Mouse (Mus musculus): ENCODE measurements around the gene Cdipt. TPM values are rescaled to one million over a fixed set of nuclear protein-coding genes. Genes with fewer than 3 reads are reported as not detected.

Gene Cdipt
- polyA plus RNA-seq, 1 experiment from 2014 or later = 106 TPM

DNA sequence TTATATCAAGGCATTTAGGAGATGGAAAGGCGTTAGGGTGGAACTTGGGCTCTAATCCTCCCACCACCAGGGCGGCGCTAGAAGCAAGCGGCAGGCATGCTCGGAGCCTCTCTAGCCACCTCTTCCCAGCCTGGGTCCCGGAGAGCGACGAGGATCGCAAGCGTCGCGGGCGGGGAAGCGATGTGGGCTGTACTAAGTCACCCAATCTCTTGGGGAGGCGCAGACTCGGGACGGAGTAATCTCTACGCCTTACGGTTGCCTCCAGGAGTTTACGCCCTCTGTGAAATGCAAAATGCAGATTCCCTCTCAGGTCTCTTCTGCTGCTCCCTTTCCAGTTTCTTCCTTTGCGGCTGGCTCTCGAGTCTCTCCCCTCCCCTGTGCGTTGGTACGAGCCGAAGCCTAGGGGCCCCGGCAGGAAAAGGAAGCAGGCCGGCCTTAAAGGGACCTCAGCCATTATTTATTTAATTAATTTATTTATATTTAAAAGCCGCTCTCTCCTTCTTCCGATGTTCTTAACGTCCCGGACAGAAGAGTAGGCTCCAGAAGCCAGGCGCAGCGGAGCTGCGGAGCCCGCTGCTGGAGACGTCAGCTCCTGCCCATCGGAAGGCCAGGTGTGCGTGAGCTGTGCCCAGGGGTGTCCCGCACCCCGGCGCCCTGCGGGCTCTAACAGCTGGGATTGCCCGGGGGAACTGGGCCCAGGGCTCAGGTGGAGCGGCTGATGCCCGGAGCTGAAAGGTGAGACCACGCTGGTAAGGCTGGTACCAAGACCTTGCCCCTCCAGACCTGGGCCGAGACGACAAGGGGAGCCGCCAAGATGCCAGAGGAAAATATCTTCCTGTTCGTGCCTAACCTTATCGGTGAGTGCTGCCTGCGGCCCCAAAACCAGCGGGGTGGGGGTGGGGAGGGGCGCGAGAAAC, 494 bp downstream of the Cdipt start, which contains the start of gene Cdiptos:
Gene Cdiptos (minus strand): TSS at position 149 of the 917 bp plus-strand sequence.
- H3K4me3 ChIP-seq (replicated peaks) = peak within 1 kb of the TSS; percentile 99
- peak within 1 kb of the TSS; percentile 99 for H3K9ac ChIP-seq
- H3K4me1 ChIP-seq = peaks cover 19% of the 10 kb centered on the region
- H3K27me3 ChIP-seq = no peaks in the 10 kb centered on the region
- under 1% methylated on average over 55 of the region's 55 CpGs for WGBS
- peak within 1 kb of the TSS; percentile 78 for H3K4me2 ChIP-seq (replicated peaks)
- no peaks in the 10 kb centered on the region for H3K9me3 ChIP-seq (replicated peaks)
- H3K27ac ChIP-seq (replicated peaks) = peak within 1 kb of the TSS; percentile 98
- ATAC-seq (ENCODE audit: insufficient number of reproducible peaks, low FRiP score, low TSS enrichment, low read depth) = peak; percentile 92
- H3K36me3 ChIP-seq = peaks cover 32% of the 10 kb centered on the region

DNA sequence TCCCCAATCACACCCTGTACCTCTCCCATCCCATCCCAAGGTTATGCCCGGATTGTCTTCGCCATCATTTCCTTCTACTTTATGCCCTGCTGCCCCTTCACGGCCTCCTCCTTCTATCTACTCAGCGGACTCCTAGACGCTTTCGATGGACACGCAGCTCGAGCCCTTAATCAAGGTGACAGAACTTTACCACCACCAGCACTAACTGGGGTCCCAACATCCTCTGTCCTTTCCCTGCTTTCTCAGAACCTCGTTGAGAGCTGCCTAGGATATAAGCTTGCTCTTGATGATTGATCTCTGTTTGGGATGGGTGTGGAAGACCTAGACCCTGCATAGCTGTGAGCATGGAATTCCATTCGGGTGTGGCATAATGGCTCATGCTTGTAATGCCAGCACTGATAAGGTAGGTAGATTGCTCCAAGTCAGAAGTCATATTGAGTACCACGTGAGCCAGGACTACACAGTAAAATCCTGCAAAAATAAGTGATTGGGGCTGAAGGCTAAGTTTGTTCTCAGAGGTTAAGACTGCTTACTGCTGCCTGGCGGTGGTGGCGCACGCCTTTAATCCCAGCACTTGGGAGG, 1.3 kb downstream of the Cdipt start:
- no peaks in the 10 kb centered on the region for H3K9me3 ChIP-seq (replicated peaks)
- peaks cover 19% of the 10 kb centered on the region for H3K4me1 ChIP-seq
- peak overlapping the region; percentile 99 for H3K9ac ChIP-seq
- H3K27me3 ChIP-seq = no peaks in the 10 kb centered on the region
- H3K4me3 ChIP-seq (replicated peaks) = peak overlapping the region; percentile 99
- H3K27ac ChIP-seq (replicated peaks) = peak overlapping the region; percentile 98; the same call in 1 of the 2 replicates
- no peak for ATAC-seq (ENCODE audit: insufficient number of reproducible peaks, low FRiP score, low TSS enrichment, low read depth)
- peaks cover 33% of the 10 kb centered on the region for H3K36me3 ChIP-seq
- 24% methylated on average over 14 of the region's 14 CpGs for WGBS
- peak overlapping the region; percentile 78 for H3K4me2 ChIP-seq (replicated peaks)

GRCm38 (mm10) chr7:126978841-126979240, 3.1 kb downstream of the Cdipt start:
- WGBS = 93% methylated on average over 6 of the region's 6 CpGs
- ATAC-seq (ENCODE audit: insufficient number of reproducible peaks, low FRiP score, low TSS enrichment, low read depth) = no peak
- H3K4me1 ChIP-seq = peaks cover 19% of the 10 kb centered on the region

DNA sequence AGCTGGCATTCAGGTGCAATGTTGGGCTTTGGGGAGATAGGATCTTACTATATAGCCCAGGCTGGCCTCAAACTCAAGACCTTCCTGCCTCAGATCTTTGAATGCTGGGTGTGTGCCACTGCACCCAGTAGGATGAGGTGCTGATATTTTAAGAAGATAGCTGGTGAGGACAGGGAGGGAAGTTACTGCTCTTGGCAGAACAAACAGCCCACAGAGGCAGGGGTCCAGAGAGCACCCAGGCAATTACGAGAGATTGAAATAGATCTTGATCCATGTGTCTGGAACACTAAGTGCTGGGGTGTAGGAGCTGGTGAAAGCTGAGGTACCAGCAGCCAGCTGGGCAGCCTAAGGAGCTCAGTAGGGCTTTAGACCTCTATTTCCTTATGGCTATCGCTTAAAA, 5.9 kb downstream of the Cdipt start:
- Histone ChIP-seq H3K9ac (no peak overlapping the region), H3K9me3 (replicated peaks) (no peaks in the 10 kb centered on the region), H3K4me3 (replicated peaks) (no peak overlapping the region), H3K27ac (replicated peaks) (no peak overlapping the region), H3K4me2 (replicated peaks) (no peak overlapping the region), H3K4me1 (peaks cover 15% of the 10 kb centered on the region; the same call in 1 of the 2 replicates), H3K36me3 (peaks cover 33% of the 10 kb centered on the region), H3K27me3 (no peaks in the 10 kb centered on the region)
- WGBS = 88% methylated on average over 2 of the region's 2 CpGs
- ATAC-seq (ENCODE audit: insufficient number of reproducible peaks, low FRiP score, low TSS enrichment, low read depth) = no peak

More at GRCm38 (mm10) chr7:126978841-126979240, 3.1 kb downstream of the Cdipt start:
- no peak overlapping the region for H3K9ac ChIP-seq
- H3K4me3 ChIP-seq (replicated peaks) = no peak overlapping the region
- no peaks in the 10 kb centered on the region for H3K27me3 ChIP-seq
- H3K27ac ChIP-seq (replicated peaks) = no peak overlapping the region
- H3K36me3 ChIP-seq = peaks cover 33% of the 10 kb centered on the region
- no peak overlapping the region for H3K4me2 ChIP-seq (replicated peaks)
- no peaks in the 10 kb centered on the region for H3K9me3 ChIP-seq (replicated peaks)

DNA sequence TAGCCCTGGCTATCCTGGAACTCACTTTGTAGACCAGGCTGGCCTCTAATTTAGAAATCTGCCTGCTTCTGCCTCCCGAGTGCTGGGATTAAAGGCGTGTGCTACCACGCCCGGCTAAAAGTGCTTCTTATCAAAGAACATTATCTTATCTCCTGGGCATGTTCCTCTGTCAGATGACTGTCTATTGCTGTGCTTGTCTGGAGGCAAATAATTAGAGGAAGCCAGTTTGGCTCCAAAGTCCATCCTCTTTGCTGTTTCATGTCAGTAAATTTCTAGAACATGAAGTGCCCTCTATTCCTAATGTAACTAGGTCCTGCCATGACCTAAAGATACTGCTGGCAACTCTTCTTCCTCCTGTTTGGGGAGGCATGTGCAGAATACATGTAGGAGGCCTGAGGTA, 6.3 kb downstream of the Cdipt start:
- Histone ChIP-seq H3K9ac (no peak overlapping the region), H3K9me3 (replicated peaks) (no peaks in the 10 kb centered on the region), H3K27ac (replicated peaks) (no peak overlapping the region), H3K4me2 (replicated peaks) (no peak overlapping the region), H3K27me3 (no peaks in the 10 kb centered on the region), H3K4me3 (replicated peaks) (no peak overlapping the region), H3K36me3 (peaks cover 33% of the 10 kb centered on the region), H3K4me1 (peaks cover 12% of the 10 kb centered on the region; the same call in 1 of the 2 replicates)
- 81% methylated on average over 4 of the region's 4 CpGs for WGBS
- ATAC-seq (ENCODE audit: insufficient number of reproducible peaks, low FRiP score, low TSS enrichment, low read depth) = no peak

DNA sequence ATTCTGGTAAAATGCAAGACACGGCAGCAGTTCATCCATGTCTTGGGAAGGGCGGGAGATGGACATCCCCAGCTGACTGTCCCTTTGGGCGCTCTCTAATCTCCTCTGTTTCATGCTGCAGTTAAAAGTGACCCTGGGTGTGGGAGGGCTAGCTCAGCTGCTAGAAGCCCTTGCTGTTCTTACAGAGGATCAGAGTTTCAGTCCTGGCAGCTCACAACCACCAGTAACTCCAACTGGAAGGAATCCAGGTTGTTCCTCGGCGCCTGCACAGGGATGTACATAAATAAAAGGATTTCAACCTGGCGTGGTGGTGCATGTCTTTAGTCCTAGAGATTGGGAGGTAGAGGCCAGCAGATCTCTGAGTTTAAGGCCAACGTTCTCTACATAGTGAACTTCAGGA, 7.4 kb downstream of the Cdipt start:
- peaks cover 30% of the 10 kb centered on the region for H3K36me3 ChIP-seq
- no peak overlapping the region for H3K9ac ChIP-seq
- WGBS = 74% methylated on average over 7 of the region's 7 CpGs
- H3K4me1 ChIP-seq = 0 out of 2 replicates have a peak, but pooled peaks cover 5% of the 10 kb centered on the region
- H3K27me3 ChIP-seq = no peaks in the 10 kb centered on the region
- no peak overlapping the region for H3K27ac ChIP-seq (replicated peaks)
- ATAC-seq (ENCODE audit: insufficient number of reproducible peaks, low FRiP score, low TSS enrichment, low read depth) = no peak
- no peaks in the 10 kb centered on the region for H3K9me3 ChIP-seq (replicated peaks)
- no peak overlapping the region for H3K4me2 ChIP-seq (replicated peaks)
- no peak overlapping the region for H3K4me3 ChIP-seq (replicated peaks)

- Histone ChIP-seq H3K27me3 (no peaks in the 10 kb centered on the region), H3K4me1 (no peaks in the 10 kb centered on the region), H3K9ac (no peak overlapping the region), H3K4me3 (replicated peaks) (no peak overlapping the region), H3K27ac (replicated peaks) (no peak overlapping the region), H3K36me3 (peaks cover 12% of the 10 kb centered on the region), H3K9me3 (replicated peaks) (no peaks in the 10 kb centered on the region), H3K4me2 (replicated peaks) (no peak overlapping the region)
- 65% methylated on average over 10 of the region's 10 CpGs for WGBS
- ATAC-seq (ENCODE audit: insufficient number of reproducible peaks, low FRiP score, low TSS enrichment, low read depth) = no peak
These were observed 9.1 kb downstream of the Cdipt start for GRCm38 (mm10) chr7:126984667-126985444.

- no peaks in the 10 kb centered on the region for H3K27me3 ChIP-seq
- 34% methylated on average over 9 of the region's 9 CpGs for WGBS
These were observed 10.6 kb downstream of the Cdipt start for GRCm38 (mm10) chr7:126986319-126986718.

DNA sequence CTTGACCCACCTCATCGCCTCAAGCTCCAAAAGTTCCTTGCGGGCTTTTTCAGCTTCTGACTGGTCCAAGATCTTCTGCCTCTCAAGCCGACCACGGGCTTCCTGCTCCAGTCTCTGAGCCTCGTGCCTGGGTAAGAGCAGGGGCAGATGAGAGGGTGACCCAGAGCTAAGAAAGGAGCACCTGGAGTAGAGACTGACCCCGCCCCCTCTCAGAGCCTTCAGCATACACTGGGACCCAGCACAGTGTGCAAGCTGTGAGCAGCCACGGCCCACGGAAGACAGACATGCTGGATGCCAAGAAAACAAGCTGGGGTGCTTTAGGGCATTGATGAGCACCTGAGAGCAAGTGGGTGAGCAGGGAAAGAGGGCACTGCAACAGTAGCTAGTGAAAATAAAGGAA, 13.1 kb downstream of the Cdipt start:
- no peaks in the 10 kb centered on the region for H3K4me1 ChIP-seq
- ATAC-seq (ENCODE audit: insufficient number of reproducible peaks, low FRiP score, low TSS enrichment, low read depth) = no peak
- no peak overlapping the region for H3K4me3 ChIP-seq (replicated peaks)
- no peak overlapping the region for H3K27ac ChIP-seq (replicated peaks)
- no peaks in the 10 kb centered on the region for H3K36me3 ChIP-seq
- no peaks in the 10 kb centered on the region for H3K9me3 ChIP-seq (replicated peaks)
- H3K27me3 ChIP-seq = no peaks in the 10 kb centered on the region
- H3K9ac ChIP-seq = no peak overlapping the region
- WGBS = 70% methylated on average over 8 of the region's 8 CpGs
- H3K4me2 ChIP-seq (replicated peaks) = no peak overlapping the region

More at GRCm38 (mm10) chr7:126986319-126986718, 10.6 kb downstream of the Cdipt start:
- H3K9me3 ChIP-seq (replicated peaks) = no peaks in the 10 kb centered on the region
- no peaks in the 10 kb centered on the region; the same call in 1 of the 2 replicates for H3K36me3 ChIP-seq
- no peak overlapping the region for H3K4me3 ChIP-seq (replicated peaks)
- H3K9ac ChIP-seq = no peak overlapping the region
- no peaks in the 10 kb centered on the region for H3K4me1 ChIP-seq
- no peak overlapping the region for H3K4me2 ChIP-seq (replicated peaks)
- no peak for ATAC-seq (ENCODE audit: insufficient number of reproducible peaks, low FRiP score, low TSS enrichment, low read depth)
- no peak overlapping the region for H3K27ac ChIP-seq (replicated peaks)

DNA sequence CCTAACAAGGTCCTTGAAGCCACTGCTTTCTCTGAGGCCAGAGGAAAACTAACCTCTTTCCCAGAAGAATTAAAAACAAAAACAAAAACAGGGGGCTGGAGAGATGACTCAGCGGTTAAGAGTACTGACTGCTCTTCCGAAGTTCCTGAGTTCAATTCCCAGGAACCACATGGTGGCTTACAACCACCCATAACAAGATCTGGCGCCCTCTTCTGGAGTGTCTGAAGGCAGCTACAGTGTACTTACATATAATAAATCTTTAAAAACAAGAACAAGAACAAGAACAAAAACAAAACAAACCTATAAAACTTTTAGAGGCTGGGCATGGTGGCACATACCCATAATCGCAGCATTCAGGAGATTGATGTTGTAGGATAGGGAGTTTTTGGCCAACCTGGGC, 20.7 kb downstream of the Cdipt start:
- H3K36me3 ChIP-seq = peaks cover 3% of the 10 kb centered on the region; the same call in 1 of the 2 replicates
- no peak overlapping the region for H3K4me3 ChIP-seq (replicated peaks)
- H3K27ac ChIP-seq (replicated peaks) = no peak overlapping the region
- 78% methylated on average over 4 of the region's 4 CpGs for WGBS
- no peak for ATAC-seq (ENCODE audit: insufficient number of reproducible peaks, low FRiP score, low TSS enrichment, low read depth)
- no peak overlapping the region for H3K4me2 ChIP-seq (replicated peaks)
- H3K9me3 ChIP-seq (replicated peaks) = no peaks in the 10 kb centered on the region
- no peak overlapping the region for H3K9ac ChIP-seq
- H3K27me3 ChIP-seq = no peaks in the 10 kb centered on the region
- H3K4me1 ChIP-seq = no peaks in the 10 kb centered on the region

DNA sequence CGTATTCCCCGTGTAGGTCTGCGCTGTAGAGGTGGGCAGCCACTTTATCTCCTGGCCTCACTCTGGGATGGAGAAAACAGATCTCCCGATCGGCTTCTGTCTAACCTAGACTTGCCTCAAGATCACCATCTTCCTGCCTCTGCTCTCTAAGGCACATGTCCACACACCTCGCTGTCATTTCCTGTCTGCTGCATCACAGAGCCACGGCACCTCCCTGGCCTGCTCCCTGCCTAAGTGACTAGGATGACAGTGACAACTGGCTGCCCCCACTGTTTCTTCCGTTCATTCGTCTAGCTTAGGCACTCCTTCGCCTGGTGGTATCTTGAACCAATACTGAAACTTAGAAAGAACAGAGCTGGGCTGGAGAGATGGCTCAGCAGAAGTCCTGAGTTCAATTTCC, 23.9 kb downstream of the Cdipt start:
- Histone ChIP-seq H3K36me3 (peaks cover 3% of the 10 kb centered on the region; the same call in 1 of the 2 replicates), H3K27me3 (no peaks in the 10 kb centered on the region), H3K4me2 (replicated peaks) (no peak overlapping the region), H3K4me3 (replicated peaks) (no peak overlapping the region), H3K4me1 (no peaks in the 10 kb centered on the region), H3K9me3 (replicated peaks) (no peaks in the 10 kb centered on the region), H3K9ac (no peak overlapping the region), H3K27ac (replicated peaks) (no peak overlapping the region)
- ATAC-seq (ENCODE audit: insufficient number of reproducible peaks, low FRiP score, low TSS enrichment, low read depth) = no peak
- 74% methylated on average over 10 of the region's 10 CpGs for WGBS
